Comparison of ENCODE assay signal across 13 mouse cellular contexts in the genomic region with DNA sequence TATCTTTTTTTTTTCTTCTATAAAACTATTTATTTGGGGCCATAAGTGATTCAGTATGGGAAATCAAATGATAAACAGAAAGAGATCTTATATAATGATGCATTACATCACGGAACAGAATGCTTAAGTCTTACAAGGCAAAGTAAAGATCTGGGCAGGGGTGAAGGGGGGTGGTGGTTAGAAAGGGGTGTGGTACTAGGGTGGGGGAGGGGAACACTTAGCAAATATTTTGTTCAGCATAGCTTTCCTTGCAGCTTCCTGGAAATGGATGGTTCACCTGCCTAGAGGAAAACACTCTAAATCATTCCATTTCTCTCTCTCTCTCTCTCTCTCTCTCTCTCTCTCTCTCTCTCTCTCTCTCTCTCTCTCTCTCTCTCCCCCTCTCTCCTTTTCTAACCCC. TPM values are rescaled to one million over a fixed set of nuclear protein-coding genes. Genes with fewer than 3 reads are reported as not detected.
DNase-seq lines count a peak whose midpoint lies in the region; ATAC-seq and TF ChIP-seq lines count a peak whose summit lies in the region.
"Had no signal": no experiment of that assay in that cellular context is flagged by ENCODE, and none has a peak within 500 bp of the region (broad histone marks: within the 10 kb centered on the region; RNA-seq: fewer than 3 reads in every experiment).

No protein-coding gene starts in this region.

- peaks cover 30% of the 10 kb centered on the region for H3K4me1 ChIP-seq in forebrain, embryonic 10.5 days
- H3K4me1 ChIP-seq in forebrain, embryonic 11.5 days (replicated peaks; ENCODE audit: control insufficient read depth, insufficient read depth, low read length): peaks cover 4% of the 10 kb centered on the region; the same call in 1 of the 2 replicates
- H3K4me1 ChIP-seq in hindbrain, embryonic 13.5 days (replicated peaks): peaks cover 38% of the 10 kb centered on the region
- no peaks in the 10 kb centered on the region for H3K4me1 ChIP-seq in intestine, embryonic 16.5 days (ENCODE audit: control insufficient read depth, insufficient read depth, low read length)

- H3ac ChIP-seq in myocyte (ENCODE audit: control insufficient read depth, insufficient read length): no peak overlapping the region

- no peaks in the 10 kb centered on the region for H3K27me3 ChIP-seq in forebrain, embryonic 10.5 days (ENCODE audit: poor library complexity, severe bottlenecking)
- H3K27me3 ChIP-seq in forebrain, embryonic 11.5 days (ENCODE audit: control insufficient read depth, insufficient read depth, low read length): no peaks in the 10 kb centered on the region
- no peaks in the 10 kb centered on the region for H3K27me3 ChIP-seq in hindbrain, embryonic 13.5 days
- no peaks in the 10 kb centered on the region for H3K27me3 ChIP-seq in myocyte (ENCODE audit: control insufficient read depth, insufficient read depth, insufficient read length)
- no peaks in the 10 kb centered on the region for H3K27me3 ChIP-seq in intestine, embryonic 16.5 days (replicated peaks; ENCODE audit: control insufficient read depth, insufficient read depth, low read length)
- H3K27me3 ChIP-seq: liver, embryonic 15.5 days had no signal

- no peak for TF ChIP-seq CTCF in brain, embryonic 14.5 days (IDR thresholded peaks at IDR 0.05; ENCODE audit: borderline replicate concordance, extremely low read depth, insufficient read depth, insufficient read length)

- no peaks in the 10 kb centered on the region for H3K9me3 ChIP-seq in forebrain, embryonic 10.5 days
- no peaks in the 10 kb centered on the region for H3K9me3 ChIP-seq in forebrain, embryonic 11.5 days (ENCODE audit: control insufficient read depth, low read length)
- H3K9me3 ChIP-seq in hindbrain, embryonic 13.5 days: no peaks in the 10 kb centered on the region
- no peaks in the 10 kb centered on the region for H3K9me3 ChIP-seq in intestine, embryonic 16.5 days (ENCODE audit: control insufficient read depth, low read length)
- H3K9me3 ChIP-seq: liver, embryonic 15.5 days had no signal

- no peak for ATAC-seq in forebrain, embryonic 11.5 days (replicated peaks; ENCODE audit: low FRiP score)
- ATAC-seq in hindbrain, embryonic 13.5 days (ENCODE audit: low FRiP score): peak; percentile 21; the same call in 1 of the 2 replicates
- no peak for ATAC-seq in intestine, embryonic 16.5 days

- WGBS in forebrain, embryonic 10.5 days: 57% methylated on average over 1 of the region's 1 CpGs
- 38% methylated on average over 1 of the region's 1 CpGs for WGBS in forebrain, embryonic 11.5 days
- WGBS in hindbrain, embryonic 13.5 days: 29% methylated on average over 1 of the region's 1 CpGs
- 65% methylated on average over 1 of the region's 1 CpGs for WGBS in intestine, embryonic 16.5 days

- no peaks in the 10 kb centered on the region for H3K36me3 ChIP-seq in forebrain, embryonic 10.5 days (replicated peaks)
- H3K36me3 ChIP-seq in forebrain, embryonic 11.5 days (ENCODE audit: control insufficient read depth, insufficient read depth, low read length): no peaks in the 10 kb centered on the region
- H3K36me3 ChIP-seq in hindbrain, embryonic 13.5 days: no peaks in the 10 kb centered on the region
- H3K36me3 ChIP-seq in myocyte (ENCODE audit: control insufficient read depth, insufficient read depth): no peaks in the 10 kb centered on the region
- no peaks in the 10 kb centered on the region for H3K36me3 ChIP-seq in intestine, embryonic 16.5 days (ENCODE audit: control insufficient read depth, insufficient read depth, low read length)
- H3K36me3 ChIP-seq: liver, embryonic 15.5 days had no signal

- no peaks in the 10 kb centered on the region for H3K79me2 ChIP-seq in myocyte (ENCODE audit: control insufficient read depth, insufficient read depth)

- no peak for DNase-seq in forebrain, embryonic 10.5 days (ENCODE audit: extremely low spot score, low spot score)
- DNase-seq in forebrain, embryonic 11.5 days (ENCODE audit: low spot score): no peak
- peak; percentile 86 for DNase-seq in brain, embryonic 14.5 days (ENCODE audit: low read depth)
- no peak for DNase-seq in adrenal gland, postnatal 36 days
- DNase-seq in layer of hippocampus, adult 11-12 months (ENCODE audit: low spot score): no peak

- no peak overlapping the region for H3K4me2 ChIP-seq in forebrain, embryonic 11.5 days (ENCODE audit: low read depth, low read length, severe bottlenecking)
- H3K4me2 ChIP-seq in hindbrain, embryonic 13.5 days: peak overlapping the region; percentile 55
- H3K4me2 ChIP-seq in myocyte (ENCODE audit: low read depth): peak overlapping the region; percentile 88
- H3K4me2 ChIP-seq in intestine, embryonic 16.5 days (ENCODE audit: low read depth, low read length): no peak overlapping the region

- TF ChIP-seq POLR2A in brain, embryonic 14.5 days (IDR thresholded peaks at IDR 0.05; ENCODE audit: borderline replicate concordance, extremely low read depth, insufficient read depth, insufficient read length, poor library complexity, severe bottlenecking): no peak
- TF ChIP-seq POLR2A in myocyte (IDR thresholded peaks at IDR 0.05; ENCODE audit: insufficient read length, low read depth): no peak

- no peak overlapping the region for H3K27ac ChIP-seq in forebrain, embryonic 10.5 days
- no peak overlapping the region for H3K27ac ChIP-seq in forebrain, embryonic 11.5 days (ENCODE audit: low read depth, low read length)
- peak overlapping the region; percentile 91 for H3K27ac ChIP-seq in hindbrain, embryonic 13.5 days
- no peak overlapping the region for H3K27ac ChIP-seq in intestine, embryonic 16.5 days (ENCODE audit: low read length)
- H3K27ac ChIP-seq: liver, embryonic 15.5 days had no signal

- no peak overlapping the region for H3K9ac ChIP-seq in forebrain, embryonic 11.5 days (ENCODE audit: low read length)
- H3K9ac ChIP-seq in hindbrain, embryonic 13.5 days: peak overlapping the region; percentile 69
- H3K9ac ChIP-seq in intestine, embryonic 16.5 days (ENCODE audit: low read depth, low read length): no peak overlapping the region
- H3K9ac ChIP-seq: liver, embryonic 15.5 days had no signal

- H3K4me3 ChIP-seq in forebrain, embryonic 10.5 days: peak overlapping the region; percentile 59; the same call in 1 of the 2 replicates
- H3K4me3 ChIP-seq in forebrain, embryonic 11.5 days (ENCODE audit: low read depth, low read length): no peak overlapping the region
- peak overlapping the region; percentile 34 for H3K4me3 ChIP-seq in hindbrain, embryonic 13.5 days
- peak overlapping the region; percentile 40 for H3K4me3 ChIP-seq in myocyte
- H3K4me3 ChIP-seq in intestine, embryonic 16.5 days (ENCODE audit: low read length): no peak overlapping the region

TF ChIP-seq in myocyte, 11 proteins besides CTCF, POLR2A, EP300 and RAD21:
- TF ChIP-seq REST (IDR thresholded peaks at IDR 0.05; ENCODE audit: insufficient read depth, insufficient read length): no peak
- no peak for TF ChIP-seq TCF3 (IDR thresholded peaks at IDR 0.05; ENCODE audit: insufficient read length, low read depth)
- no peak for TF ChIP-seq MYOD1 (IDR thresholded peaks at IDR 0.05; ENCODE audit: control insufficient read depth in 1 of 3, insufficient read length in 2 of 3, low read depth in 2 of 3)
- no peak for TF ChIP-seq MAX (IDR thresholded peaks at IDR 0.05; ENCODE audit: low read depth)
- no peak for TF ChIP-seq MYOG (IDR thresholded peaks at IDR 0.05; ENCODE audit: control insufficient read depth in 1 of 3, insufficient read depth in 1 of 3, insufficient read length in 2 of 3, low read depth in 2 of 3)
- TF ChIP-seq POLR2AphosphoS2 (IDR thresholded peaks at IDR 0.05; ENCODE audit: insufficient read length, low read depth): no peak
- no peak for TF ChIP-seq E2F4 (IDR thresholded peaks at IDR 0.05; ENCODE audit: insufficient read depth)
- TF ChIP-seq TCF12 (IDR thresholded peaks at IDR 0.05; ENCODE audit: insufficient read depth, poor library complexity, severe bottlenecking): no peak
- TF ChIP-seq USF1 (IDR thresholded peaks at IDR 0.05; ENCODE audit: low read depth): no peak

RNA-seq across cellular contexts. Expression of a gene that starts 43.1 kb away (rescaled TPM):
- not detected in 2 replicates for polyA plus RNA-seq in forebrain, embryonic 10.5 days (2016; fragmentation: Nextera tagmentation; extraction: Ambion mirVana)
- not detected in 2 replicates for polyA plus RNA-seq in forebrain, embryonic 11.5 days (2014; fragmentation: Nextera tagmentation; extraction: Ambion mirVana)
- polyA plus RNA-seq in brain, embryonic 14.5 days (2012; rRNA removed): not detected in 2 replicates
- not detected in 2 replicates for polyA plus RNA-seq in hindbrain, embryonic 13.5 days (2015; fragmentation: Nextera tagmentation; extraction: Ambion mirVana)
- polyA plus RNA-seq in myocyte (2012; fragmentation: generic; extraction: Trizol): not detected
- not detected for total RNA-seq in adrenal gland, postnatal 36 days (2021)
- polyA plus RNA-seq in intestine, embryonic 16.5 days (2015; fragmentation: Nextera tagmentation; extraction: Ambion mirVana): not detected in 2 replicates
- total RNA-seq: layer of hippocampus, postnatal 10 days had no signal
- polyA plus RNA-seq: CD4-positive, CD25-positive, alpha-beta regulatory T cell, adult 4 months; gonadal fat pad, adult 2 months; inflammation-experienced regulatory T-cells, adult 6 months; liver, embryonic 15.5 days had no signal

Comparison
In these comparisons a context has a peak if more than half of its experiments do, and no peak if none do; other contexts are left out.
1. H3K4me3 ChIP-seq: peak in forebrain, embryonic 10.5 days (single experiment), hindbrain, embryonic 13.5 days (single experiment) and myocyte (single experiment); none in forebrain, embryonic 11.5 days (single experiment) and intestine, embryonic 16.5 days (single experiment).
2. H3K4me2 ChIP-seq: peak in hindbrain, embryonic 13.5 days (single experiment) and myocyte (single experiment); none in forebrain, embryonic 11.5 days (single experiment) and intestine, embryonic 16.5 days (single experiment).